In the genomic region with DNA sequence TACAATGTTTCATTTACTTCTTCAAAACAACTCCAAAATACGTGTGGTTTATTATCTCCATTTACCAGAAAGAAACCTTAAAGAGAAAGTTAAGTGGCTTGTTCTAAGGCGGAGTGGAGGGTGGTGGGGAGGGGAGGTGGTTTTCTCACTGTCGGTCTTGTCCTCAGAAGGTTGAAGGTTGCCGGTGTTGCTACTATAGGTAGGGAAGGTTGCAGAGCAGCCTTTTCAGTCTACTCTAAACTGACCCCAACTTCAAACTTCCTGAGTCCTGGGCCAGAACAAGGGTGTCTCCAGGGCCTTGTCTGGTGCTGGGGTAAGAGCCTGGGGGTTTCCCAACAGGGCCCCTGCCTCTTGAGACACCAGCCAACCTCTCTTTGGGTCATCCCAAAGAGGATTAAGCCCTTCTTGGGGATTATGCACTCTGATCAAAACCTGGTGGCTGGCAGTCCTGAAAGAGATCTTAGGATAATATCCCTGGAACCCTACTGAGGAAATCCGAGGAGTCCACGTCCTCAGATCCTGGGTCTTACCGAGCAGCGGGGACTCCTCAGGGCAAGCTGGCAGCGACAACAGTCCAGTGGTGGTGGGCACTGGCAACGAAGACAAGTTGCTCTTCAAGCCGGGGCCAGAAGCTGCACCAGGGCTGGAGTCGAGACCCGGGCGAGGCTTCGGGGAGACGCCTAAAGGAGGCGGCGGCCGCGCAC, we compare ENCODE assay signal across 8 mouse cellular contexts. TPM values are rescaled to one million over a fixed set of nuclear protein-coding genes. Genes with fewer than 3 reads are reported as not detected.
A peak's percentile ranks its signal among the peaks of the same experiment; 100 is the strongest.
DNase-seq lines count a peak whose midpoint lies in the region; ATAC-seq and TF ChIP-seq lines count a peak whose summit lies in the region.

No protein-coding gene starts in this region.

- no peaks in the 10 kb centered on the region for H3K9me3 ChIP-seq in heart, embryonic 13.5 days
- H3K9me3 ChIP-seq in limb, embryonic 14.5 days (ENCODE audit: control insufficient read depth, low read length): no peaks in the 10 kb centered on the region

- no peak for TF ChIP-seq POLR2A in lung, adult 2 months (IDR thresholded peaks at IDR 0.05; ENCODE audit: borderline replicate concordance, extremely low read depth, low read depth, low read length)
- no peak for TF ChIP-seq POLR2A in bone marrow, adult 2 months (IDR thresholded peaks at IDR 0.05; ENCODE audit: borderline replicate concordance, control insufficient read depth, low read depth, low read length)
- no peak for TF ChIP-seq POLR2A in limb, embryonic 14.5 days (IDR thresholded peaks at IDR 0.05; ENCODE audit: borderline replicate concordance, extremely low read depth, insufficient read depth, insufficient read length)

- H3K36me3 ChIP-seq in heart, embryonic 13.5 days: no peaks in the 10 kb centered on the region
- no peaks in the 10 kb centered on the region for H3K36me3 ChIP-seq in limb, embryonic 14.5 days (ENCODE audit: control insufficient read depth, insufficient read depth, low read length)

- H3K4me3 ChIP-seq in lung, adult 2 months (replicated peaks; ENCODE audit: extremely low read depth, low read depth, low read length): peak overlapping the region; percentile 95
- peak overlapping the region; percentile 100 for H3K4me3 ChIP-seq in bone marrow, adult 2 months (replicated peaks; ENCODE audit: control insufficient read depth, low read depth, low read length)
- peak overlapping the region; percentile 97 for H3K4me3 ChIP-seq in heart, embryonic 13.5 days
- peak overlapping the region; percentile 71 for H3K4me3 ChIP-seq in limb, embryonic 14.5 days (replicated peaks; ENCODE audit: low read length)

- WGBS in lung, adult 2 months: under 1% methylated on average over 20 of the region's 20 CpGs
- WGBS in bone marrow, adult 2 months: under 1% methylated on average over 20 of the region's 20 CpGs
- WGBS in heart, embryonic 13.5 days: 1% methylated on average over 20 of the region's 20 CpGs
- WGBS in limb, embryonic 14.5 days: 1% methylated on average over 19 of the region's 20 CpGs

- peaks cover 15% of the 10 kb centered on the region; the same call in 1 of the 2 replicates for H3K4me1 ChIP-seq in lung, adult 2 months (ENCODE audit: control insufficient read depth, insufficient read depth, low read length)
- H3K4me1 ChIP-seq in bone marrow, adult 2 months (ENCODE audit: control insufficient read depth, insufficient read depth, low read length): peaks cover 11% of the 10 kb centered on the region
- peaks cover 49% of the 10 kb centered on the region for H3K4me1 ChIP-seq in heart, embryonic 13.5 days
- H3K4me1 ChIP-seq in limb, embryonic 14.5 days (ENCODE audit: control insufficient read depth, insufficient read depth, low read length): peaks cover 27% of the 10 kb centered on the region

- H3K27ac ChIP-seq in bone marrow, adult 2 months (ENCODE audit: control insufficient read depth, insufficient read depth, low read depth, low read length, poor library complexity): peak overlapping the region; percentile 98
- H3K27ac ChIP-seq in heart, embryonic 13.5 days (replicated peaks): peak overlapping the region; percentile 98
- peak overlapping the region; percentile 91 for H3K27ac ChIP-seq in limb, embryonic 14.5 days (replicated peaks; ENCODE audit: low read depth, low read length)

- peak overlapping the region; percentile 100 for H3K9ac ChIP-seq in heart, embryonic 13.5 days
- peak overlapping the region; percentile 80 for H3K9ac ChIP-seq in limb, embryonic 14.5 days (ENCODE audit: low read depth, low read length, severe bottlenecking)

- ATAC-seq in heart, embryonic 13.5 days (ENCODE audit: extremely low read depth, insufficient number of reproducible peaks, low FRiP score, low TSS enrichment): no peak
- ATAC-seq in limb, embryonic 14.5 days (ENCODE audit: low FRiP score, low read depth): no peak

- TF ChIP-seq CTCF in lung, adult 2 months (IDR thresholded peaks at IDR 0.05; ENCODE audit: insufficient read depth, low read length): no peak
- no peak for TF ChIP-seq CTCF in bone marrow, adult 2 months (IDR thresholded peaks at IDR 0.05; ENCODE audit: control insufficient read depth, insufficient read depth, low read length)

- DNase-seq in lung, adult 2 months: peak; percentile 65
- no peak for DNase-seq in lung, adult 18-20 months
- no peak for DNase-seq in limb, embryonic 14.5 days (ENCODE audit: low spot score)
- DNase-seq in retina, embryonic 14.5 days (ENCODE audit: low spot score): peak; percentile 59
- DNase-seq in gastrocnemius, postnatal 10 days: no peak
- DNase-seq in urinary bladder, postnatal 14 days (ENCODE audit: low spot score): no peak

- peak overlapping the region; percentile 91 for H3K4me2 ChIP-seq in heart, embryonic 13.5 days
- peak overlapping the region; percentile 46 for H3K4me2 ChIP-seq in limb, embryonic 14.5 days (replicated peaks; ENCODE audit: low read depth, low read length, severe bottlenecking)

- H3K27me3 ChIP-seq in heart, embryonic 13.5 days (replicated peaks): no peaks in the 10 kb centered on the region
- no peaks in the 10 kb centered on the region for H3K27me3 ChIP-seq in limb, embryonic 14.5 days (ENCODE audit: control insufficient read depth, insufficient read depth, low read length)

RNA-seq across cellular contexts. Expression of a gene that starts 0.8 kb away (rescaled TPM):
- polyA plus RNA-seq in lung, adult 2 months (2012; rRNA removed): 44.6 and 47.7 TPM in 2 replicates
- 32.2 and 44.4 TPM in 2 replicates for polyA plus RNA-seq in bone marrow, adult 2 months (2011; ENCODE audit: insufficient read depth, insufficient read length, low replicate concordance, missing spikeins)
- polyA plus RNA-seq in heart, embryonic 13.5 days (2015; fragmentation: Nextera tagmentation; extraction: Ambion mirVana): 46.2 and 48.1 TPM in 2 replicates
- 35.9 and 41.3 TPM in 2 replicates for polyA plus RNA-seq in limb, embryonic 14.5 days (2012; rRNA removed)
- 52.3 and 54.8 TPM in 2 replicates for polyA plus RNA-seq in limb, embryonic 14.5 days (2014; fragmentation: Nextera tagmentation; extraction: Ambion mirVana)
- 10 to 100 TPM; 52.0 to 58.6 TPM for total RNA-seq in gastrocnemius, postnatal 10 days (2021)

Comparison
In these comparisons a context has a peak if more than half of its experiments do, and no peak if none do; other contexts are left out.
1. DNase-seq: peak in lung, adult 2 months (single experiment) and retina, embryonic 14.5 days (single experiment); none in lung, adult 18-20 months (0 of 2), limb, embryonic 14.5 days (single experiment), gastrocnemius, postnatal 10 days (single experiment) and urinary bladder, postnatal 14 days (single experiment).
2. Peak in every context shown above with its lines, with median percentiles within 50 percentile points of each other: H3K4me3 ChIP-seq and H3K27ac ChIP-seq.